ENCODE assay signal across 14 mouse cellular contexts in genomic region chr12:18387821-18388220, GRCm38 (mm10).
"Had no signal": no experiment of that assay in that cellular context is flagged by ENCODE, and none has a peak within 500 bp of the region (broad histone marks: within the 10 kb centered on the region; RNA-seq: fewer than 3 reads in every experiment).

No protein-coding gene starts in this region.

- H3K27me3 ChIP-seq: neural tube, embryonic 12.5 days had no signal

- H3K4me1 ChIP-seq: neural tube, embryonic 12.5 days had no signal

- H3K4me2 ChIP-seq: neural tube, embryonic 12.5 days had no signal

- H3K36me3 ChIP-seq: neural tube, embryonic 12.5 days had no signal

- DNase-seq: kidney, adult 11 months; kidney, adult 9 months; kidney, postnatal 36 days; left cerebral cortex, postnatal 4 days; lung, adult 2 months; lung, postnatal 36 days; midbrain, embryonic 14.5 days; thymus, adult 2 months; thymus, postnatal 25 days had no signal

- ATAC-seq: lung, postnatal 0 days had no signal

- H3K9ac ChIP-seq: liver, embryonic 14.5 days; neural tube, embryonic 12.5 days had no signal

- H3K27ac ChIP-seq: kidney, postnatal 0 days; liver, embryonic 14.5 days; neural tube, embryonic 12.5 days; stomach, postnatal 0 days had no signal

- H3K4me3 ChIP-seq: neural tube, embryonic 12.5 days had no signal
